Mouse (Mus musculus) lung, postnatal 0 days (tissue): ENCODE measurements around the gene Rngtt.

Source experiments
- CTCF ChIP-seq: IDR thresholded peaks from 2 replicates; pipeline ENCODE4 v1.5.1; 2016; ENCODE audit warnings: antibody characterized with exemption, mild to moderate bottlenecking
- EP300 ChIP-seq: IDR thresholded peaks from 2 replicates; pipeline ENCODE4 v1.6.1; 2016; ENCODE audit warnings: antibody characterized with exemption, mild to moderate bottlenecking, control low read depth

DNA sequence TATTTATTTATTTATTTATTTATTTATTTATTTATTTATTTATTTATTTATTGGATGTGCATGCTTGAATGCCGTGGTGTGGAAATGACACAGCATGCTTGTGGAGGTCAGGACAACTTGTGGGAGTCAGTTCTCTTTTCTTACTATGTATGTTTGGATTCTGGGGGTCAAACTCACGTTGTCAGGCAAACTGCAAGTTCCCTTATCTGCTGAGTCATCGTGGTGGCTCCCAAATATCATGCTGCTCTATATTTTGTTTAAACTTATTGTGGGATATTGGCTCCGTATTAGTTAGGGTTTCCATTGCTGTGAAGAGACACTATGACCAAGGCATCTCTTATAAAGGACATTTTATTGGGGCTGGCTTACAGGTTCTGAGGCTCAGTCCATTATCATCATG lies 21.0 kb downstream of the Rngtt start:
- TF ChIP-seq CTCF: no peak
- TF ChIP-seq EP300: no peak
